Comparison of ENCODE assay signal across 8 mouse cellular contexts in genomic region chr13:74522481-74523237, GRCm38 (mm10). TPM values are rescaled to one million over a fixed set of nuclear protein-coding genes. Genes with fewer than 3 reads are reported as not detected.
A peak's percentile ranks its signal among the peaks of the same experiment; 100 is the strongest.
DNase-seq lines count a peak whose midpoint lies in the region; ATAC-seq and TF ChIP-seq lines count a peak whose summit lies in the region.

No protein-coding gene starts in this region.

- peak; percentile 95 for ATAC-seq in heart, embryonic 11.5 days (replicated peaks; ENCODE audit: insufficient number of reproducible peaks, low FRiP score, low TSS enrichment)
- peak; percentile 99 for ATAC-seq in kidney, embryonic 15.5 days (replicated peaks; ENCODE audit: low FRiP score)

- peak; percentile 63 to 64 for DNase-seq in B cell, adult 2 months
- peak; percentile 87 for DNase-seq in brain, embryonic 14.5 days (ENCODE audit: low read depth)
- peak; percentile 71 for DNase-seq in liver
- DNase-seq in monocyte, adult 2 months (ENCODE audit: low read depth in 1 of 2, low spot score in 2 of 2): peak; percentile 26 to 28
- DNase-seq in spleen, postnatal 4 days (ENCODE audit: low spot score in 2 of 2): peak; percentile 67 to 79

- H3K9me3 ChIP-seq in erythroblast, embryonic 14.5 days (ENCODE audit: control insufficient read depth, low read length): no peaks in the 10 kb centered on the region
- no peaks in the 10 kb centered on the region for H3K9me3 ChIP-seq in heart, embryonic 11.5 days (replicated peaks; ENCODE audit: control insufficient read depth, low read length)
- H3K9me3 ChIP-seq in kidney, embryonic 15.5 days (replicated peaks): no peaks in the 10 kb centered on the region

- peak overlapping the region; percentile 56 for H3K4me3 ChIP-seq in erythroblast, embryonic 14.5 days (replicated peaks)
- peak overlapping the region; percentile 53 for H3K4me3 ChIP-seq in heart, embryonic 11.5 days (ENCODE audit: low read depth, low read length)
- peak overlapping the region; percentile 61 for H3K4me3 ChIP-seq in kidney, embryonic 15.5 days (replicated peaks)

- peak overlapping the region; percentile 73 for H3K4me2 ChIP-seq in heart, embryonic 11.5 days
- peak overlapping the region; percentile 80 for H3K4me2 ChIP-seq in kidney, embryonic 15.5 days

- peaks cover 9% of the 10 kb centered on the region for H3K4me1 ChIP-seq in erythroblast, embryonic 14.5 days (ENCODE audit: control insufficient read depth)
- no peaks in the 10 kb centered on the region for H3K4me1 ChIP-seq in heart, embryonic 11.5 days (ENCODE audit: control insufficient read depth, insufficient read depth, low read length)
- 0 out of 2 replicates have a peak, but pooled peaks cover 7% of the 10 kb centered on the region for H3K4me1 ChIP-seq in kidney, embryonic 15.5 days

- H3K27me3 ChIP-seq in erythroblast, embryonic 14.5 days (ENCODE audit: control insufficient read depth): no peaks in the 10 kb centered on the region
- no peaks in the 10 kb centered on the region for H3K27me3 ChIP-seq in heart, embryonic 11.5 days (ENCODE audit: control insufficient read depth, insufficient read depth, low read length)
- H3K27me3 ChIP-seq in kidney, embryonic 15.5 days: no peaks in the 10 kb centered on the region

- no peak for TF ChIP-seq CTCF in brain, embryonic 14.5 days (IDR thresholded peaks at IDR 0.05; ENCODE audit: borderline replicate concordance, extremely low read depth, insufficient read depth, insufficient read length)

- TF ChIP-seq POLR2A in brain, embryonic 14.5 days (IDR thresholded peaks at IDR 0.05; ENCODE audit: borderline replicate concordance, extremely low read depth, insufficient read depth, insufficient read length, poor library complexity, severe bottlenecking): no peak

- H3K27ac ChIP-seq in heart, embryonic 11.5 days (ENCODE audit: low read depth, low read length): peak overlapping the region; percentile 83
- peak overlapping the region; percentile 97 for H3K27ac ChIP-seq in kidney, embryonic 15.5 days

- peak overlapping the region; percentile 74 for H3K9ac ChIP-seq in heart, embryonic 11.5 days (ENCODE audit: low read depth, low read length)
- H3K9ac ChIP-seq in kidney, embryonic 15.5 days: peak overlapping the region; percentile 56

- no peaks in the 10 kb centered on the region for H3K36me3 ChIP-seq in erythroblast, embryonic 14.5 days (ENCODE audit: control insufficient read depth)
- no peaks in the 10 kb centered on the region for H3K36me3 ChIP-seq in heart, embryonic 11.5 days (ENCODE audit: control insufficient read depth, insufficient read depth, low read length)
- no peaks in the 10 kb centered on the region for H3K36me3 ChIP-seq in kidney, embryonic 15.5 days

- 2% methylated on average over 15 of the region's 15 CpGs for WGBS in heart, embryonic 11.5 days (ENCODE audit: insufficient replicate concordance)
- WGBS in kidney, embryonic 15.5 days: 3% methylated on average over 15 of the region's 15 CpGs

RNA-seq across cellular contexts. Expression of gene Zfp825, which starts 28.9 kb away (rescaled TPM):
- polyA plus RNA-seq in brain, embryonic 14.5 days (2012; rRNA removed): 5.8 and 7.3 TPM in 2 replicates
- polyA plus RNA-seq in erythroblast, embryonic 14.5 days (2012): 0.02 and 0.04 TPM in 2 replicates
- 15.6 and 17.0 TPM in 2 replicates for polyA plus RNA-seq in heart, embryonic 11.5 days (2014; fragmentation: Nextera tagmentation; extraction: Ambion mirVana)
- 22.5 and 23.7 TPM in 2 replicates for polyA plus RNA-seq in kidney, embryonic 15.5 days (2015; fragmentation: Nextera tagmentation; extraction: Ambion mirVana)

Comparison
In these comparisons a context has a peak if more than half of its experiments do, and no peak if none do; other contexts are left out.
1. Peak in every context shown above with its lines: DNase-seq, ATAC-seq, H3K4me3 ChIP-seq and H3K27ac ChIP-seq.
2. DNase-seq: peak in every context shown above with its lines; median percentile 87 in brain, embryonic 14.5 days; 73 in spleen, postnatal 4 days; 71 in liver; 64 in B cell, adult 2 months; 27 in monocyte, adult 2 months.